Mouse (Mus musculus) brain, embryonic 14.5 days (tissue): Measurements from ENCODE around the gene Myl6.

Experiments
- CTCF ChIP-seq: fragments of 200-500 bp; IDR thresholded peaks from 2 replicates; pipeline ENCODE4 v1.5.1; 2012; ENCODE audit warnings: inconsistent platforms, mild to moderate bottlenecking, moderate library complexity, borderline replicate concordance; ENCODE audit not compliant: insufficient read depth, insufficient read length; ENCODE audit errors: extremely low read depth
- POLR2A ChIP-seq: fragments of 200-500 bp; IDR thresholded peaks from 2 replicates; pipeline ENCODE4 v1.6.1; 2012; ENCODE audit warnings: mild to moderate bottlenecking, inconsistent platforms, borderline replicate concordance; ENCODE audit not compliant: poor library complexity, insufficient read depth, insufficient read length, severe bottlenecking; ENCODE audit errors: extremely low read depth

DNA sequence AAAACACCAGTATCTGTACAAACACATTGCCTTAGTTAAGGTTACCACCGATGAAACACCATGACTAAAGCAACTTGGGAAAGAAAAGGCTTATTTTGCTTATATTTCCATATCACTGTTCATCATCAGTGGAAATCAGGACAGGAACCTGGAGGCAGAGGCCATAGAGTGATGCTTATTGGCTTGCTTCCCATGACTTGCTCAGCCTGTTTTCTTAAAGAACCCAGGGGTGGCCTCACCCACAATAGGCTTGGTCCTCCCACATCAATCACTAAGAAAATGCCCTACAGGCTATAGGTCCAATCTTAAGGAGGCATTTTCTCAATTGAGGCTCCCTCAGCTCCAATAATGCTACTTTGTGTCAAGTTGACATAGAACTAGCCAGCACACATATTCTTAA lies 51.2 kb downstream of the Myl6 start:
- no peak for TF ChIP-seq CTCF
- TF ChIP-seq POLR2A, result no peak
